In genomic region chr12:98627392-98628259, GRCm38 (mm10) we compare ENCODE assay signal across 8 mouse cellular contexts. TPM values are rescaled to one million over a fixed set of nuclear protein-coding genes. Genes with fewer than 3 reads are reported as not detected.
DNase-seq lines count a peak whose midpoint lies in the region; ATAC-seq and TF ChIP-seq lines count a peak whose summit lies in the region.

Gene Spata7 (plus strand): TSS chr12:98628157.

- 6% methylated on average over 32 of the region's 32 CpGs for WGBS in hindbrain, embryonic 11.5 days
- 3% methylated on average over 31 of the region's 32 CpGs for WGBS in lung, embryonic 16.5 days
- 6% methylated on average over 32 of the region's 32 CpGs for WGBS in thymus, adult 2 months

- H3K4me2 ChIP-seq in hindbrain, embryonic 11.5 days (replicated peaks; ENCODE audit: low read depth, low read length), result peak within 1 kb of the TSS; percentile 51
- H3K4me2 ChIP-seq in lung, embryonic 16.5 days (ENCODE audit: low read depth, low read length), result peak within 1 kb of the TSS; percentile 84

- no peaks in the 10 kb centered on the region for H3K9me3 ChIP-seq in hindbrain, embryonic 11.5 days (ENCODE audit: control insufficient read depth, low read length)
- H3K9me3 ChIP-seq in lung, embryonic 16.5 days (ENCODE audit: control insufficient read depth, low read length), result peaks cover 2% of the 10 kb centered on the region; the same call in 1 of the 2 replicates

- no peaks in the 10 kb centered on the region for H3K27me3 ChIP-seq in hindbrain, embryonic 11.5 days (ENCODE audit: control insufficient read depth, insufficient read depth, low read length)
- H3K27me3 ChIP-seq in lung, embryonic 16.5 days (ENCODE audit: control insufficient read depth, insufficient read depth, low read depth, low read length), result no peaks in the 10 kb centered on the region
- no peaks in the 10 kb centered on the region for H3K27me3 ChIP-seq in thymus, adult 2 months (ENCODE audit: control insufficient read depth, insufficient read depth, low read length)

- H3K36me3 ChIP-seq in hindbrain, embryonic 11.5 days (ENCODE audit: control insufficient read depth, insufficient read depth, low read length), result no peaks in the 10 kb centered on the region
- no peaks in the 10 kb centered on the region for H3K36me3 ChIP-seq in lung, embryonic 16.5 days (ENCODE audit: control insufficient read depth, insufficient read depth, low read length)
- H3K36me3 ChIP-seq in thymus, adult 2 months (ENCODE audit: control insufficient read depth, insufficient read depth, low read length), result no peaks in the 10 kb centered on the region

- peak; percentile 94 for DNase-seq in NIH3T3 (ENCODE audit: low read depth)
- DNase-seq in cerebellum, adult 9-11 months, result peak; percentile 91
- peak; percentile 78 to 89 for DNase-seq in frontal cortex, adult 2 months (ENCODE audit: extremely low spot score in 1 of 2, low spot score in 1 of 2)
- peak; percentile 93 for DNase-seq in hindbrain, embryonic 11.5 days (ENCODE audit: low spot score)
- DNase-seq in layer of hippocampus, adult 9-11 months, result peak; percentile 90
- DNase-seq in ovary, adult 18-20 months (ENCODE audit: low spot score), result peak; percentile 75
- DNase-seq in thymus, adult 2 months, result peak; percentile 73

- H3K9ac ChIP-seq in hindbrain, embryonic 11.5 days (ENCODE audit: low read depth, low read length), result peak within 1 kb of the TSS; percentile 68
- H3K9ac ChIP-seq in lung, embryonic 16.5 days (ENCODE audit: low read length), result peak within 1 kb of the TSS; percentile 82

- TF ChIP-seq CTCF in thymus, adult 2 months (IDR thresholded peaks at IDR 0.05; ENCODE audit: borderline replicate concordance, control insufficient read depth, extremely low read depth, insufficient read depth, low read length, poor library complexity), result 0 out of 2 replicates have a peak, but pooled peaks have one; percentile 26

- no peak for TF ChIP-seq POLR2A in thymus, adult 2 months (IDR thresholded peaks at IDR 0.05; ENCODE audit: control insufficient read depth, extremely low read depth, insufficient read depth, low read length, poor library complexity)

- peak; percentile 96 for ATAC-seq in hindbrain, embryonic 11.5 days (ENCODE audit: low FRiP score)
- ATAC-seq in lung, embryonic 16.5 days (ENCODE audit: low read depth), result peak; percentile 98

- peak within 1 kb of the TSS; percentile 49 for H3K4me3 ChIP-seq in hindbrain, embryonic 11.5 days (ENCODE audit: low read depth, low read length)
- H3K4me3 ChIP-seq in lung, embryonic 16.5 days (ENCODE audit: low read length), result peak within 1 kb of the TSS; percentile 90
- H3K4me3 ChIP-seq in thymus, adult 2 months (ENCODE audit: control insufficient read depth, insufficient read depth, low read length), result peak within 1 kb of the TSS; percentile 84

- H3K4me1 ChIP-seq in hindbrain, embryonic 11.5 days (replicated peaks; ENCODE audit: control insufficient read depth, insufficient read depth, low read length), result no peaks in the 10 kb centered on the region
- peaks cover 5% of the 10 kb centered on the region for H3K4me1 ChIP-seq in lung, embryonic 16.5 days (replicated peaks; ENCODE audit: control insufficient read depth, insufficient read depth, low read length)
- peaks cover 5% of the 10 kb centered on the region for H3K4me1 ChIP-seq in thymus, adult 2 months (replicated peaks; ENCODE audit: control insufficient read depth, insufficient read depth, low read length)

- 0 out of 2 replicates have a peak within 1 kb of the TSS, but pooled peaks have one; percentile 43 for H3K27ac ChIP-seq in hindbrain, embryonic 11.5 days (ENCODE audit: low read depth, low read length)
- H3K27ac ChIP-seq in lung, embryonic 16.5 days (ENCODE audit: low read length), result peak within 1 kb of the TSS; percentile 22; the same call in 1 of the 2 replicates
- H3K27ac ChIP-seq in thymus, adult 2 months (ENCODE audit: control insufficient read depth, insufficient read depth, low read length), result no peak within 1 kb of the TSS

RNA-seq across cellular contexts. Expression of gene Spata7, which starts in this region (rescaled TPM):
- polyA plus RNA-seq in frontal cortex, adult 2 months (2012; rRNA removed), result 26.5 and 28.8 TPM in 2 replicates
- 22.5 and 27.8 TPM in 2 replicates for polyA plus RNA-seq in hindbrain, embryonic 11.5 days (2014; fragmentation: Nextera tagmentation; extraction: Ambion mirVana)
- 15.3 and 16.8 TPM in 2 replicates for polyA plus RNA-seq in lung, embryonic 16.5 days (2015; fragmentation: Nextera tagmentation; extraction: Ambion mirVana)
- polyA plus RNA-seq in thymus, adult 2 months (2012; rRNA removed), result 1.9 and 2.6 TPM in 2 replicates
